21 mouse cellular contexts compared by ENCODE assay signal in genomic region chr14:50938940-50939339, GRCm38 (mm10). TPM values are rescaled to one million over a fixed set of nuclear protein-coding genes. Genes with fewer than 3 reads are reported as not detected.
DNase-seq lines count a peak whose midpoint lies in the region; ATAC-seq and TF ChIP-seq lines count a peak whose summit lies in the region.
"Had no signal": no experiment of that assay in that cellular context is flagged by ENCODE, and none has a peak within 500 bp of the region (broad histone marks: within the 10 kb centered on the region; RNA-seq: fewer than 3 reads in every experiment).

No protein-coding gene starts in this region.

- no peak for TF ChIP-seq CTCF in ES-Bruce4 (IDR thresholded peaks at IDR 0.05; ENCODE audit: low read depth, low read length)

- TF ChIP-seq POLR2A in ES-Bruce4 (IDR thresholded peaks at IDR 0.05; ENCODE audit: insufficient read depth, low read length): no peak

- 37% methylated on average over 2 of the region's 2 CpGs for WGBS in intestine, embryonic 16.5 days
- WGBS in forebrain, embryonic 16.5 days: 43% methylated on average over 2 of the region's 2 CpGs

- TF ChIP-seq EP300 in ES-Bruce4 (IDR thresholded peaks at IDR 0.05; ENCODE audit: insufficient read depth, low read depth, low read length): no peak

- H3K4me3 ChIP-seq in ES-Bruce4 (ENCODE audit: low read depth, low read length): no peak overlapping the region; the same call in 1 of the 2 replicates
- no peak overlapping the region for H3K4me3 ChIP-seq in intestine, embryonic 16.5 days (ENCODE audit: low read length)
- no peak overlapping the region for H3K4me3 ChIP-seq in forebrain, embryonic 16.5 days (replicated peaks; ENCODE audit: low read length)
- H3K4me3 ChIP-seq: embryonic facial prominence, embryonic 15.5 days; hindbrain, embryonic 13.5 days; limb, embryonic 10.5 days; neural tube, embryonic 13.5 days; stomach, embryonic 15.5 days had no signal

- peak; percentile 69 for ATAC-seq in activated CD4-positive, CD25-positive, alpha-beta regulatory T cell, adult 4 months
- peak; percentile 79 for ATAC-seq in megakaryocyte, adult 5-6 weeks (ENCODE audit: poor library complexity, severe bottlenecking)
- no peak for ATAC-seq in intestine, embryonic 16.5 days
- no peak for ATAC-seq in forebrain, embryonic 16.5 days
- ATAC-seq: forebrain, embryonic 14.5 days had no signal

- peaks cover 2% of the 10 kb centered on the region for H3K4me1 ChIP-seq in ES-Bruce4 (ENCODE audit: control insufficient read depth, insufficient read depth, low read length)
- no peaks in the 10 kb centered on the region for H3K4me1 ChIP-seq in intestine, embryonic 16.5 days (ENCODE audit: control insufficient read depth, insufficient read depth, low read length)
- peaks cover 2% of the 10 kb centered on the region; the same call in 1 of the 2 replicates for H3K4me1 ChIP-seq in forebrain, embryonic 16.5 days (replicated peaks; ENCODE audit: control insufficient read depth, insufficient read depth, low read length)
- H3K4me1 ChIP-seq: embryonic facial prominence, embryonic 15.5 days; hindbrain, embryonic 13.5 days; stomach, embryonic 15.5 days had no signal

- peak; percentile 33 to 37 for DNase-seq in B cell, adult 2 months
- DNase-seq in left cerebral cortex, postnatal 36 days (ENCODE audit: low spot score in 2 of 2): no peak
- DNase-seq in kidney, adult 11 months: no peak
- DNase-seq: adrenal gland, adult 2 months; cerebellum, adult 11-12 months; kidney, adult 8-10 months; layer of hippocampus, postnatal 36 days had no signal

- no peak overlapping the region; the same call in 1 of the 2 replicates for H3K27ac ChIP-seq in ES-Bruce4 (ENCODE audit: insufficient read depth, low read length)
- no peak overlapping the region for H3K27ac ChIP-seq in intestine, embryonic 16.5 days (ENCODE audit: low read length)
- H3K27ac ChIP-seq in forebrain, embryonic 16.5 days (ENCODE audit: low read length): no peak overlapping the region
- H3K27ac ChIP-seq: embryonic facial prominence, embryonic 15.5 days; hindbrain, embryonic 13.5 days; limb, embryonic 10.5 days; neural tube, embryonic 13.5 days; stomach, embryonic 15.5 days had no signal

- H3K4me2 ChIP-seq in intestine, embryonic 16.5 days (ENCODE audit: low read depth, low read length): no peak overlapping the region
- H3K4me2 ChIP-seq in forebrain, embryonic 16.5 days (ENCODE audit: low read length): no peak overlapping the region
- H3K4me2 ChIP-seq: embryonic facial prominence, embryonic 15.5 days; hindbrain, embryonic 13.5 days; neural tube, embryonic 13.5 days; stomach, embryonic 15.5 days had no signal

- peaks cover 5% of the 10 kb centered on the region for H3K36me3 ChIP-seq in ES-Bruce4 (ENCODE audit: control insufficient read depth, insufficient read depth, low read length, poor library complexity, severe bottlenecking)
- no peaks in the 10 kb centered on the region for H3K36me3 ChIP-seq in intestine, embryonic 16.5 days (ENCODE audit: control insufficient read depth, insufficient read depth, low read length)
- no peaks in the 10 kb centered on the region for H3K36me3 ChIP-seq in forebrain, embryonic 16.5 days (ENCODE audit: control insufficient read depth, insufficient read depth)
- H3K36me3 ChIP-seq: embryonic facial prominence, embryonic 15.5 days; hindbrain, embryonic 13.5 days; limb, embryonic 10.5 days; neural tube, embryonic 13.5 days; stomach, embryonic 15.5 days had no signal

- no peaks in the 10 kb centered on the region for H3K27me3 ChIP-seq in ES-Bruce4 (ENCODE audit: control insufficient read depth, insufficient read depth, low read length, poor library complexity, severe bottlenecking)
- H3K27me3 ChIP-seq in intestine, embryonic 16.5 days (replicated peaks; ENCODE audit: control insufficient read depth, insufficient read depth, low read length): no peaks in the 10 kb centered on the region
- H3K27me3 ChIP-seq in forebrain, embryonic 16.5 days (replicated peaks; ENCODE audit: control insufficient read depth, insufficient read depth, low read length): no peaks in the 10 kb centered on the region
- H3K27me3 ChIP-seq: embryonic facial prominence, embryonic 15.5 days; hindbrain, embryonic 13.5 days; neural tube, embryonic 13.5 days; stomach, embryonic 15.5 days had no signal

- H3K9ac ChIP-seq in ES-Bruce4 (ENCODE audit: low read depth, poor library complexity, severe bottlenecking): peak overlapping the region; percentile 49; the same call in 1 of the 2 replicates
- no peak overlapping the region for H3K9ac ChIP-seq in intestine, embryonic 16.5 days (ENCODE audit: low read depth, low read length)
- no peak overlapping the region for H3K9ac ChIP-seq in forebrain, embryonic 16.5 days (replicated peaks; ENCODE audit: low read depth, low read length)
- H3K9ac ChIP-seq: embryonic facial prominence, embryonic 15.5 days; hindbrain, embryonic 13.5 days; neural tube, embryonic 13.5 days; stomach, embryonic 15.5 days had no signal

- no peaks in the 10 kb centered on the region for H3K9me3 ChIP-seq in ES-Bruce4 (replicated peaks; ENCODE audit: control insufficient read depth, insufficient read depth, low read length, poor library complexity, severe bottlenecking)
- no peaks in the 10 kb centered on the region for H3K9me3 ChIP-seq in intestine, embryonic 16.5 days (ENCODE audit: control insufficient read depth, low read length)
- no peaks in the 10 kb centered on the region for H3K9me3 ChIP-seq in forebrain, embryonic 16.5 days (ENCODE audit: control insufficient read depth, low read length)
- H3K9me3 ChIP-seq: embryonic facial prominence, embryonic 15.5 days; hindbrain, embryonic 13.5 days; limb, embryonic 10.5 days; neural tube, embryonic 13.5 days; stomach, embryonic 15.5 days had no signal

- intact Hi-C loops in left cerebral cortex, postnatal 36 days (cut with DNase I): no loop called here

RNA-seq across cellular contexts. Expression of gene Gm49342, which starts 5.4 kb away (rescaled TPM):
- 24.9 and 31.0 TPM in 2 replicates for polyA plus RNA-seq in ES-Bruce4 (2011; ENCODE audit: insufficient read depth, insufficient read length, low read depth, missing spikeins)
- 1 to 10 TPM in 1 of 2 experiments, not detected in 1; 9.9 TPM for polyA plus RNA-seq in activated CD4-positive, CD25-positive, alpha-beta regulatory T cell, adult 4 months (2017; shearing (Covaris generic))
- 43.8 TPM in 1 of 2 replicates, not detected in the other for total RNA-seq in megakaryocyte, adult 5-6 weeks (2015)
- 161 and 177 TPM in 2 replicates for total RNA-seq in megakaryocyte, adult 5-6 weeks (2017)
- not detected in 2 replicates for polyA plus RNA-seq in intestine, embryonic 16.5 days (2015; fragmentation: Nextera tagmentation; extraction: Ambion mirVana)
- 3.2 TPM in 1 of 2 replicates, not detected in the other for polyA plus RNA-seq in forebrain, embryonic 16.5 days (2015; fragmentation: Nextera tagmentation; extraction: Ambion mirVana)
- 10 to 100 TPM in 1 of 2 experiments, 1 to 10 TPM in 1; 10.0 to 13.0 TPM for total RNA-seq in left cerebral cortex, postnatal 36 days (2021)
- polyA plus RNA-seq: embryonic facial prominence, embryonic 15.5 days; forebrain, embryonic 14.5 days; heart, postnatal 0 days; hindbrain, embryonic 13.5 days; limb, embryonic 10.5 days; liver, embryonic 16.5 days; neural tube, embryonic 13.5 days; stomach, embryonic 15.5 days; thymus, postnatal 0 days had no signal

RNA-seq across cellular contexts. Expression of gene Pnp, which starts 8.1 kb away (rescaled TPM):
- polyA plus RNA-seq in ES-Bruce4 (2011; ENCODE audit: insufficient read depth, insufficient read length, low read depth, missing spikeins): 58.9 and 64.4 TPM in 2 replicates
- polyA plus RNA-seq in activated CD4-positive, CD25-positive, alpha-beta regulatory T cell, adult 4 months (2017; shearing (Covaris generic)): 10 to 100 TPM; 61.0 to 76.3 TPM
- total RNA-seq in megakaryocyte, adult 5-6 weeks (2015): 329 and 405 TPM in 2 replicates
- 158 and 204 TPM in 2 replicates for total RNA-seq in megakaryocyte, adult 5-6 weeks (2017)
- polyA plus RNA-seq in intestine, embryonic 16.5 days (2015; fragmentation: Nextera tagmentation; extraction: Ambion mirVana): 111 and 116 TPM in 2 replicates
- 15.8 and 17.2 TPM in 2 replicates for polyA plus RNA-seq in forebrain, embryonic 16.5 days (2015; fragmentation: Nextera tagmentation; extraction: Ambion mirVana)
- 10 to 100 TPM; 10.7 to 11.0 TPM for total RNA-seq in left cerebral cortex, postnatal 36 days (2021)

RNA-seq across cellular contexts. Expression of gene Pip4p1, which starts 8.3 kb away (rescaled TPM):
- 90.3 and 95.5 TPM in 2 replicates for polyA plus RNA-seq in ES-Bruce4 (2011; ENCODE audit: insufficient read depth, insufficient read length, low read depth, missing spikeins)
- polyA plus RNA-seq in activated CD4-positive, CD25-positive, alpha-beta regulatory T cell, adult 4 months (2017; shearing (Covaris generic)): 1 to 10 TPM; 3.6 to 4.1 TPM
- total RNA-seq in megakaryocyte, adult 5-6 weeks (2015): 115 and 118 TPM in 2 replicates
- 38.5 and 39.9 TPM in 2 replicates for total RNA-seq in megakaryocyte, adult 5-6 weeks (2017)
- polyA plus RNA-seq in intestine, embryonic 16.5 days (2015; fragmentation: Nextera tagmentation; extraction: Ambion mirVana): 58.0 and 67.0 TPM in 2 replicates
- 100 and 101 TPM in 2 replicates for polyA plus RNA-seq in forebrain, embryonic 16.5 days (2015; fragmentation: Nextera tagmentation; extraction: Ambion mirVana)
- total RNA-seq in left cerebral cortex, postnatal 36 days (2021): 100 to 1,000 TPM in 1 of 2 experiments, 10 to 100 TPM in 1; 89.8 to 103 TPM

RNA-seq across cellular contexts. Expression of gene Apex1, which starts 14.2 kb away (rescaled TPM):
- 165 and 181 TPM in 2 replicates for polyA plus RNA-seq in ES-Bruce4 (2011; ENCODE audit: insufficient read depth, insufficient read length, low read depth, missing spikeins)
- 100 to 1,000 TPM in 1 of 2 experiments, 10 to 100 TPM in 1; 72.8 to 108 TPM for polyA plus RNA-seq in activated CD4-positive, CD25-positive, alpha-beta regulatory T cell, adult 4 months (2017; shearing (Covaris generic))
- total RNA-seq in megakaryocyte, adult 5-6 weeks (2015): 46.3 and 64.2 TPM in 2 replicates
- total RNA-seq in megakaryocyte, adult 5-6 weeks (2017): 34.8 and 47.0 TPM in 2 replicates
- 208 and 232 TPM in 2 replicates for polyA plus RNA-seq in intestine, embryonic 16.5 days (2015; fragmentation: Nextera tagmentation; extraction: Ambion mirVana)
- polyA plus RNA-seq in forebrain, embryonic 16.5 days (2015; fragmentation: Nextera tagmentation; extraction: Ambion mirVana): 265 and 283 TPM in 2 replicates
- 10 to 100 TPM; 52.0 to 58.6 TPM for total RNA-seq in left cerebral cortex, postnatal 36 days (2021)

RNA-seq across cellular contexts. Expression of gene Osgep, which starts 14.2 kb away (rescaled TPM):
- polyA plus RNA-seq in ES-Bruce4 (2011; ENCODE audit: insufficient read depth, insufficient read length, low read depth, missing spikeins): 68.4 and 72.5 TPM in 2 replicates
- 100 to 1,000 TPM in 1 of 2 experiments, 10 to 100 TPM in 1; 73.9 to 108 TPM for polyA plus RNA-seq in activated CD4-positive, CD25-positive, alpha-beta regulatory T cell, adult 4 months (2017; shearing (Covaris generic))
- total RNA-seq in megakaryocyte, adult 5-6 weeks (2015): 101 and 107 TPM in 2 replicates
- 87.9 and 125 TPM in 2 replicates for total RNA-seq in megakaryocyte, adult 5-6 weeks (2017)
- 131 and 133 TPM in 2 replicates for polyA plus RNA-seq in intestine, embryonic 16.5 days (2015; fragmentation: Nextera tagmentation; extraction: Ambion mirVana)
- polyA plus RNA-seq in forebrain, embryonic 16.5 days (2015; fragmentation: Nextera tagmentation; extraction: Ambion mirVana): 140 and 146 TPM in 2 replicates
- total RNA-seq in left cerebral cortex, postnatal 36 days (2021): 10 to 100 TPM; 32.0 to 35.7 TPM

Comparison
In these comparisons a context has a peak if more than half of its experiments do, and no peak if none do; other contexts are left out.
1. DNase-seq: peak in B cell, adult 2 months (2 of 2); none in left cerebral cortex, postnatal 36 days (0 of 2) and kidney, adult 11 months (single experiment).
2. ATAC-seq: peak in activated CD4-positive, CD25-positive, alpha-beta regulatory T cell, adult 4 months (single experiment) and megakaryocyte, adult 5-6 weeks (single experiment); none in intestine, embryonic 16.5 days (single experiment) and forebrain, embryonic 16.5 days (single experiment).
3. RNA of gene Pip4p1, which starts 8.3 kb away (polyA plus RNA-seq): 100 to 101 TPM in forebrain, embryonic 16.5 days, 90.3 to 95.5 TPM in ES-Bruce4 and 58.0 to 67.0 TPM in intestine, embryonic 16.5 days; 3.6 to 4.1 TPM in activated CD4-positive, CD25-positive, alpha-beta regulatory T cell, adult 4 months; every median in the first group is over 10 times any median in the second.